Mouse (Mus musculus) embryonic fibroblast, embryonic 13.5 days (primary cell): ENCODE data around the gene Qrich1. TPM values are rescaled to one million over a fixed set of nuclear protein-coding genes. Genes with fewer than 3 reads are reported as not detected.

ENCODE experiments used
- H3K27ac ChIP-seq: 2 replicates; pipeline ENCODE4 v1.5.1; 2012; ENCODE audit warnings: low read length, control low read depth, inconsistent platforms; ENCODE audit not compliant: insufficient read depth
- H3K4me1 ChIP-seq: 2 replicates; pipeline ENCODE4 v1.6.1; 2011; ENCODE audit warnings: low read length; ENCODE audit not compliant: control insufficient read depth, insufficient read depth
- H3K4me3 ChIP-seq: 2 replicates; pipeline ENCODE4 v1.5.1; 2011; ENCODE audit warnings: mild to moderate bottlenecking, control low read depth, low read length; ENCODE audit not compliant: insufficient read depth
- CTCF ChIP-seq: IDR thresholded peaks from 2 replicates; pipeline ENCODE4 v1.5.1; 2011; ENCODE audit warnings: mild to moderate bottlenecking, control low read depth, low read length, moderate library complexity, borderline replicate concordance; ENCODE audit not compliant: insufficient read depth
- POLR2A ChIP-seq: IDR thresholded peaks from 2 replicates; pipeline ENCODE4 v1.6.1; 2011; ENCODE audit warnings: low read depth, mild to moderate bottlenecking, control low read depth, low read length, moderate library complexity
- polyA plus RNA-seq: library from polyadenylated mRNA; stranded (reverse); fragments of >200 nt; gene quantifications from 2 replicates; pipeline ENCODE4 v1.2.4, GENCODE M21; 2011; ENCODE audit warnings: low read depth; ENCODE audit not compliant: missing spikeins, insufficient read length

Qrich1 gene
- polyA plus RNA-seq, 1 experiment, result 133 TPM

- H3K4me1 ChIP-seq, result no peaks in the 10 kb centered on the region
- TF ChIP-seq CTCF, result no peak
- no peak for TF ChIP-seq POLR2A
- H3K4me3 ChIP-seq, result peak overlapping the region; percentile 97
- H3K27ac ChIP-seq, result peak overlapping the region; percentile 95
These were observed 25.4 kb upstream of the Qrich1 start for GRCm38 (mm10) chr9:108491286-108491580.

GRCm38 (mm10) chr9:108492043-108492750 lies 24.4 kb upstream of the Qrich1 start:
- H3K4me1 ChIP-seq, result no peaks in the 10 kb centered on the region
- TF ChIP-seq CTCF (no peak), POLR2A (peak; percentile 58; the same call in 1 of the 2 replicates)
- H3K4me3 ChIP-seq, result peak overlapping the region; percentile 97
- H3K27ac ChIP-seq, result peak overlapping the region; percentile 50

- no peaks in the 10 kb centered on the region for H3K4me1 ChIP-seq
- H3K27ac ChIP-seq, result no peak overlapping the region
- no peak overlapping the region for H3K4me3 ChIP-seq
- TF ChIP-seq POLR2A (no peak), CTCF (no peak)
These were observed 23.4 kb upstream of the Qrich1 start for GRCm38 (mm10) chr9:108493246-108493645.

- H3K4me3 ChIP-seq, result no peak overlapping the region
- no peaks in the 10 kb centered on the region for H3K4me1 ChIP-seq
- no peak for TF ChIP-seq CTCF
- TF ChIP-seq POLR2A, result no peak
- H3K27ac ChIP-seq, result no peak overlapping the region
These were observed 22.3 kb upstream of the Qrich1 start for GRCm38 (mm10) chr9:108494146-108494825.

GRCm38 (mm10) chr9:108494905-108495304 lies 21.7 kb upstream of the Qrich1 start:
- no peak for TF ChIP-seq CTCF
- no peak for TF ChIP-seq POLR2A
- Histone ChIP-seq H3K4me1 (no peaks in the 10 kb centered on the region), H3K27ac (no peak overlapping the region), H3K4me3 (no peak overlapping the region)

GRCm38 (mm10) chr9:108499231-108499630 lies 17.4 kb upstream of the Qrich1 start:
- no peak for TF ChIP-seq CTCF
- no peak for TF ChIP-seq POLR2A
- Histone ChIP-seq H3K27ac (no peak overlapping the region), H3K4me3 (no peak overlapping the region), H3K4me1 (no peaks in the 10 kb centered on the region)

- no peak overlapping the region for H3K4me3 ChIP-seq
- no peak for TF ChIP-seq CTCF
- H3K27ac ChIP-seq, result no peak overlapping the region
- no peaks in the 10 kb centered on the region for H3K4me1 ChIP-seq
These were observed 16.7 kb upstream of the Qrich1 start for GRCm38 (mm10) chr9:108499943-108500342.

- 0 out of 2 replicates have a peak overlapping the region, but pooled peaks have one; percentile 65 for H3K4me3 ChIP-seq
- H3K4me1 ChIP-seq, result peaks cover 5% of the 10 kb centered on the region
- no peak overlapping the region for H3K27ac ChIP-seq
- TF ChIP-seq CTCF, result no peak
- TF ChIP-seq POLR2A, result no peak
These were observed 9.7 kb upstream of the Qrich1 start for GRCm38 (mm10) chr9:108506901-108507300.

- TF ChIP-seq CTCF, result no peak
- TF ChIP-seq POLR2A, result peak; percentile 87
- H3K4me1 ChIP-seq, result peaks cover 5% of the 10 kb centered on the region
- H3K27ac ChIP-seq, result peak within 1 kb of the TSS; percentile 49
- H3K4me3 ChIP-seq, result peak within 1 kb of the TSS; percentile 65
These were observed 8.8 kb upstream of the Qrich1 start, which contains the start of gene Qars for GRCm38 (mm10) chr9:108507619-108508434. Gene Qars (plus strand): TSS chr9:108507706.
